Mouse (Mus musculus) cerebellum, adult 2 months (tissue): ENCODE data around the gene Ano2.

ENCODE experiments used
- CTCF ChIP-seq: fragments of 200-500 bp; IDR thresholded peaks from 2 replicates; pipeline ENCODE4 v1.5.1; 2011; ENCODE audit warnings: low read depth, mild to moderate bottlenecking, control low read depth, low read length, moderate library complexity, borderline replicate concordance; ENCODE audit not compliant: insufficient read depth
- POLR2A ChIP-seq: fragments of 200-500 bp; IDR thresholded peaks from 2 replicates; pipeline ENCODE4 v1.6.1; 2011; ENCODE audit warnings: low read length, control low read depth, borderline replicate concordance; ENCODE audit not compliant: insufficient read depth

DNA sequence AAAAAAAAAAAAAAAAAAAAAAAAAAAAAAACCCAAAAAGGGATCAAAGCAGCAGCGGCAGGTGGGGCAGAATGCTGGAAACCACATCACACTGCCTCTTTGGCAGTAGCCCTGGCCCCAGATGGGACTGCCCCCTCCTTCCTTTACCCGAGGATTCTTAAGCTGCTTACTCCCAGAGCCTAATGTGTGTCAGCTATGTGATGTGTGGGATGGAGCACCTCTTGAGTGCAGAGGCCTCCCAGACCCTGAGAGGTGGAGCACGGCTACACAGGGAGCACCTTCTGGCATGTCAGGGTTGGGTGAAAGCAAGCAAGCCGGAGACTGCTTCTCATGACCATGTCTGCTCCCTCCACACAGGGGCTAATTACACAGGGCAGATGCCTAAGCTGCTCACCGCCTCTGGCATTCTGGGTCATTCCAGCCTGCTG is 37.3 kb downstream of the Ano2 start:
- TF ChIP-seq CTCF (no peak), POLR2A (no peak)
